Mouse (Mus musculus) liver, adult 2 months (tissue): ENCODE measurements around the gene Pcsk4.

Experiments used
- CTCF ChIP-seq: fragments of 200-500 bp; IDR thresholded peaks from 2 replicates; pipeline ENCODE4 v1.5.1; 2011; ENCODE audit warnings: low read depth, low read length, control low read depth
- POLR2A ChIP-seq: fragments of 200-500 bp; IDR thresholded peaks from 2 replicates; pipeline ENCODE4 v1.6.1; 2011; ENCODE audit warnings: low read length, control low read depth; ENCODE audit not compliant: insufficient read depth; ENCODE audit errors: extremely low read depth

DNA sequence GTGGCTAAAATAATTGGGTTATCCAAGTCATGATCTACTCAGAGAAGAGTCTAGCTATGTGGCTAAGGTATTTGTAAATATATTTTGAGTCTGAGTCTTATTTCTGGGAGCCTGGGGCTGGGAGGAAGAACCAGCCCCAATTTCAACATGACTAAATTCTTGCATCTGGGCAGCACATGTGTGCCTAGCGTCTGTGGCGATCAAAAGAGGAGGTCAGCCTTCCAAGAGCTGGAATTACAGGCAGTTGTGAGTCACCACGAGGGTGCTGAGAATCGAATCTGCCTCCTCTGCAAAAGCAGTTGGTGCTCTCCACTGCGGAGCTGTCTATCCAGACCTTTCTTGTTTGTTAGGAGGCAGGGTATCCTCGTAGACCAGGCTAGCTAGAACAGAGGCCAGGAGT is 36.4 kb upstream of the Pcsk4 start:
- TF ChIP-seq CTCF = no peak
- TF ChIP-seq POLR2A = no peak
